Mouse (Mus musculus) urinary bladder, postnatal 36 days (tissue): ENCODE measurements around the gene Col5a1.

Experiments used
- DNase-seq, 2 experiments: peaks; one replicate each; pipeline ENCODE4 v3.0.0; 2022; ENCODE audit warnings: low spot score in 2 of 2, mixed read lengths in 1 of 2

Gene Col5a1

GRCm38 (mm10) chr2:27969158-27969557, 82.9 kb downstream of the Col5a1 start:
- peak; percentile 35 to 42 for DNase-seq

GRCm38 (mm10) chr2:27973840-27974239, 87.6 kb downstream of the Col5a1 start:
- peak; percentile 45 to 46 for DNase-seq

- DNase-seq: no peak
Measured at GRCm38 (mm10) chr2:27975786-27976185, 89.6 kb downstream of the Col5a1 start.

GRCm38 (mm10) chr2:27976512-27976911, 90.3 kb downstream of the Col5a1 start:
- no peak for DNase-seq

GRCm38 (mm10) chr2:27981066-27981465, 94.8 kb downstream of the Col5a1 start:
- no peak for DNase-seq

- no peak for DNase-seq
Measured at GRCm38 (mm10) chr2:27981621-27982535, 95.7 kb downstream of the Col5a1 start.

GRCm38 (mm10) chr2:27983093-27983492, 96.9 kb downstream of the Col5a1 start:
- no peak for DNase-seq

- DNase-seq: peak in 1 of 2 experiments; percentile 23
Measured at GRCm38 (mm10) chr2:27983884-27984283, 97.7 kb downstream of the Col5a1 start.

GRCm38 (mm10) chr2:27986751-27987150, 100.5 kb downstream of the Col5a1 start:
- no peak for DNase-seq

- no peak for DNase-seq
Measured at GRCm38 (mm10) chr2:27990430-27991211, 104.4 kb downstream of the Col5a1 start.

- DNase-seq: no peak
Measured at GRCm38 (mm10) chr2:27993416-27993815, 107.2 kb downstream of the Col5a1 start.

- no peak for DNase-seq
Measured at GRCm38 (mm10) chr2:27999996-28000583, 113.9 kb downstream of the Col5a1 start.

- DNase-seq: no peak
Measured at GRCm38 (mm10) chr2:28000660-28001059, 114.4 kb downstream of the Col5a1 start.

GRCm38 (mm10) chr2:28001206-28001605, 115.0 kb downstream of the Col5a1 start:
- DNase-seq: no peak

- no peak for DNase-seq
Measured at GRCm38 (mm10) chr2:28005187-28005586, 119.0 kb downstream of the Col5a1 start.

GRCm38 (mm10) chr2:28008261-28008660, 122.0 kb downstream of the Col5a1 start:
- DNase-seq: no peak

GRCm38 (mm10) chr2:28012367-28012766, 126.1 kb downstream of the Col5a1 start:
- no peak for DNase-seq

GRCm38 (mm10) chr2:28014778-28015177, 128.6 kb downstream of the Col5a1 start:
- DNase-seq: no peak

- DNase-seq: no peak
Measured at GRCm38 (mm10) chr2:28024416-28024815, 138.2 kb downstream of the Col5a1 start.

GRCm38 (mm10) chr2:28025776-28026175, 139.6 kb downstream of the Col5a1 start:
- DNase-seq: no peak

- DNase-seq: no peak
Measured at GRCm38 (mm10) chr2:28031860-28032259, 145.6 kb downstream of the Col5a1 start.

GRCm38 (mm10) chr2:28032469-28032868, 146.2 kb downstream of the Col5a1 start:
- no peak for DNase-seq
